Mouse (Mus musculus) heart, postnatal 0 days (tissue): ENCODE measurements around the gene Fcho1. TPM values are rescaled to one million over a fixed set of nuclear protein-coding genes. Genes with fewer than 3 reads are reported as not detected.

ENCODE experiments used
- ATAC-seq: fragments of 200-750 bp; cut with Nextera tagmentation; 2 replicates; pipeline ENCODE4 v1.8.0; 2017; ENCODE audit warnings: low read depth, moderate number of reproducible peaks, moderate library complexity; ENCODE audit not compliant: insufficient read depth
- DNase-seq: peaks from one replicate; pipeline ENCODE4 v3.0.0-alpha.2; 2016; ENCODE audit warnings: low spot score
- H3K27ac ChIP-seq: fragments of 300-500 bp; sonication (generic); 2 replicates; pipeline ENCODE4 v1.5.1; 2014; ENCODE audit warnings: low read depth, mild to moderate bottlenecking
- H3K27me3 ChIP-seq: fragments of 300-500 bp; sonication (generic); 2 replicates; pipeline ENCODE4 v1.6.1; 2014; ENCODE audit warnings: low read length, mixed read lengths; ENCODE audit not compliant: control insufficient read depth, insufficient read depth
- H3K36me3 ChIP-seq: fragments of 300-500 bp; sonication (generic); replicated peaks from 2 replicates; pipeline ENCODE4 v1.6.1; 2014; ENCODE audit warnings: low read length, mixed read lengths; ENCODE audit not compliant: control insufficient read depth, insufficient read depth
- H3K4me1 ChIP-seq: fragments of 300-500 bp; sonication (generic); 2 replicates; pipeline ENCODE4 v1.6.1; 2014; ENCODE audit warnings: antibody characterized with exemption; ENCODE audit not compliant: control insufficient read depth, insufficient read depth
- H3K4me2 ChIP-seq: fragments of 300-500 bp; sonication (generic); 2 replicates; pipeline ENCODE4 v1.6.1; 2014; ENCODE audit warnings: low read depth, mild to moderate bottlenecking, low read length, moderate library complexity
- H3K4me3 ChIP-seq: fragments of 300-500 bp; sonication (generic); 2 replicates; pipeline ENCODE4 v1.5.1; 2014; ENCODE audit warnings: low read depth, low read length
- H3K9ac ChIP-seq: fragments of 300-500 bp; sonication (generic); replicated peaks from 2 replicates; pipeline ENCODE4 v1.6.1; 2014; ENCODE audit warnings: low read depth, low read length, mixed read lengths
- H3K9me3 ChIP-seq: fragments of 300-500 bp; sonication (generic); replicated peaks from 2 replicates; pipeline ENCODE4 v1.6.1; 2016; ENCODE audit warnings: low read length; ENCODE audit not compliant: control insufficient read depth
- CTCF ChIP-seq: IDR thresholded peaks from 2 replicates; pipeline ENCODE4 v1.5.1; 2016; ENCODE audit warnings: antibody characterized with exemption, control low read depth, low read depth
- EP300 ChIP-seq: IDR thresholded peaks from 2 replicates; pipeline ENCODE4 v1.6.1; 2016; ENCODE audit warnings: antibody characterized with exemption, low read depth
- WGBS: fragments of 180-500 bp; shearing (Covaris S2); extraction: QIAGEN DNeasy Blood & Tissue Kit; methylation state at CpG from one replicate; pipeline ENCODE4 v1.1.7; 2014; 5-methylcytosine and 5-hydroxymethylcytosine counted together
- polyA plus RNA-seq: library from polyadenylated mRNA; unstranded; fragments of >200 nt; fragmentation: Nextera tagmentation; extraction: Ambion mirVana; gene quantifications from 2 replicates; pipeline ENCODE4 v1.2.1, GENCODE M21; 2015
- total RNA-seq: library from RNA; depleted of rRNA; stranded (reverse); fragments of >200 nt; gene quantifications from 2 replicates; pipeline ENCODE4 v1.2.3, GENCODE M21; 2014; ENCODE audit warnings: low replicate concordance

Gene Fcho1
- total and polyA plus RNA-seq, 2 experiments from 2014 or later: 0.04 to 0.92 TPM

GRCm38 (mm10) chr8:71716561-71717053 lies 8.9 kb downstream of the Fcho1 start:
- TF ChIP-seq EP300 (no peak), CTCF (no peak)
- 0 out of 2 replicates have a peak, but pooled peaks cover 7% of the 10 kb centered on the region for H3K27me3 ChIP-seq
- DNase-seq: no peak

DNA sequence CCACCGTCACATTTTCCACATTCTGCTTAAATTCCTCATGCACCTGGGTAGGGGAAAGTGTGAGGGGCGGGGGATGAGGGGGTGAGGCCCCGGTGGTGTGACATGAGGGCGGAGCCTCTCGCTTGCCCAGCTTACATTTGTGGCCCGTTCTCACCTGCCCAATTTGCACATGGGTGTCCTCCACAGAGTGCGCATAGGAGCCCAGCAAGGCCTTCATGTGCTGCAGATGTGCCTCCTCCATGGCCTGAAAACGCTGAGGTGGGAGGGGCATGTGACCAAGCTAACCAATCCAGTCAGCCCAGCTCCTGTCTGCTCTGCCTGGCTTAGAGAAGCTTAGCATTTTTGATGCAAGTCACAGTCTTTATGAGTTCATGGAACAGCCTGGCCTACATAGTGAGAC lies 10.0 kb downstream of the Fcho1 start:
- no peak overlapping the region for H3K27ac ChIP-seq
- H3K27me3 ChIP-seq: 0 out of 2 replicates have a peak, but pooled peaks cover 7% of the 10 kb centered on the region
- DNase-seq (no peak), ATAC-seq (no peak)
- H3K9me3 ChIP-seq: no peaks in the 10 kb centered on the region
- no peak for TF ChIP-seq CTCF
- TF ChIP-seq EP300: no peak
- WGBS: 42% methylated on average over 8 of the region's 8 CpGs
- no peak overlapping the region for H3K4me3 ChIP-seq
- no peaks in the 10 kb centered on the region for H3K36me3 ChIP-seq
- no peak overlapping the region for H3K9ac ChIP-seq
- H3K4me2 ChIP-seq: no peak overlapping the region
- peaks cover 13% of the 10 kb centered on the region; the same call in 1 of the 2 replicates for H3K4me1 ChIP-seq

More at GRCm38 (mm10) chr8:71716561-71717053, 8.9 kb downstream of the Fcho1 start:
- Histone ChIP-seq H3K9ac (no peak overlapping the region), H3K27ac (no peak overlapping the region), H3K9me3 (no peaks in the 10 kb centered on the region), H3K36me3 (no peaks in the 10 kb centered on the region), H3K4me2 (no peak overlapping the region), H3K4me3 (no peak overlapping the region), H3K4me1 (peaks cover 13% of the 10 kb centered on the region; the same call in 1 of the 2 replicates)
- ATAC-seq: no peak
- WGBS: 75% methylated on average over 13 of the region's 13 CpGs

- Histone ChIP-seq H3K36me3 (no peaks in the 10 kb centered on the region), H3K9me3 (no peaks in the 10 kb centered on the region), H3K9ac (no peak overlapping the region), H3K27me3 (peaks cover 36% of the 10 kb centered on the region; the same call in 1 of the 2 replicates), H3K4me3 (no peak overlapping the region), H3K4me1 (no peaks in the 10 kb centered on the region), H3K4me2 (no peak overlapping the region), H3K27ac (no peak overlapping the region)
- TF ChIP-seq EP300 (no peak), CTCF (no peak)
- ATAC-seq (no peak), DNase-seq (no peak)
- 62% methylated on average over 2 of the region's 2 CpGs for WGBS
Observed at GRCm38 (mm10) chr8:71711574-71711973, 13.9 kb downstream of the Fcho1 start.

- no peaks in the 10 kb centered on the region for H3K9me3 ChIP-seq
- no peak overlapping the region for H3K27ac ChIP-seq
- ATAC-seq (peak; percentile 64; the same call in 1 of the 2 replicates), DNase-seq (no peak)
- no peaks in the 10 kb centered on the region for H3K36me3 ChIP-seq
- H3K9ac ChIP-seq: no peak overlapping the region
- peaks cover 36% of the 10 kb centered on the region; the same call in 1 of the 2 replicates for H3K27me3 ChIP-seq
- no peak overlapping the region for H3K4me3 ChIP-seq
- H3K4me1 ChIP-seq: no peaks in the 10 kb centered on the region
- peak overlapping the region; percentile 39 for H3K4me2 ChIP-seq
- WGBS: 24% methylated on average over 25 of the region's 25 CpGs
- TF ChIP-seq EP300 (no peak), CTCF (peak; percentile 87)
Observed at GRCm38 (mm10) chr8:71709800-71710446, 15.6 kb downstream of the Fcho1 start.

DNA sequence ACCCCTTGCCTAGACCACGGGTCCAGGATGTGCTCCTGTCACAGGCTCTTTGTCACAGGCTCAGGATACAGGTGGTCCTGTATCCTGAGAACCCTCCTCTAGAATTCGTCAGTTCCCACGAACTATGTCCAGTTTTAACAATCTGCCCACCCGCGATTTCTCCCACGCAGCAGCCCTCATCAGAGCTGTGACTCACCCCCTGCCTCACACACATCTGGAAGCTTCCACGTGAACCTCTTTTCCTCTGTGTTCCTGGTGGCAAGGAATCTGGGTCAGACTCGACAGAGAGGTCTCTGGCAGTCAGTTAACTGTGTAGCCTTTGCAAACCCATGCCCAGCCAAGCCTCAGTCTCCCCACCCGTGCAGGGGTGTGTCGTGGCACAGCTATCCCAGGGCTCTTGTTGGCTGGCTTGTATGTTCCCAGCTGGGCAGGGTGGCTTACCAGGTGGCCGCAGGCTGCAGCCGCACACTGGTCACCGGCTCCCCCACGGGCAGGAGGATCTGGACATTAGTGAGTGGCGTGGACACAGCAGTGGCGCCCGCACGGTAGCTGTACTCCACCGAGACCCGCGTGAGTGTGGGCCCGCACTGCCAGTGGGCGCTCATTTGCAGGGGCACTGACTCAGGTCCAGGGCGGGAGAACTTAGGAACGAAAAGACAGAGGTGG lies 16.2 kb downstream of the Fcho1 start:
- H3K9me3 ChIP-seq: no peaks in the 10 kb centered on the region
- peaks cover 37% of the 10 kb centered on the region; the same call in 1 of the 2 replicates for H3K27me3 ChIP-seq
- H3K9ac ChIP-seq: no peak overlapping the region
- no peak overlapping the region for H3K27ac ChIP-seq
- H3K4me2 ChIP-seq: peak overlapping the region; percentile 39; the same call in 1 of the 2 replicates
- no peak for ATAC-seq
- no peak overlapping the region for H3K4me3 ChIP-seq
- DNase-seq: no peak
- no peaks in the 10 kb centered on the region for H3K4me1 ChIP-seq
- 34% methylated on average over 25 of the region's 25 CpGs for WGBS
- H3K36me3 ChIP-seq: no peaks in the 10 kb centered on the region
- TF ChIP-seq EP300 (no peak), CTCF (no peak)
